Mouse (Mus musculus) neural tube, embryonic 15.5 days (tissue): ENCODE results near the gene Abca8b. TPM values are rescaled to one million over a fixed set of nuclear protein-coding genes. Genes with fewer than 3 reads are reported as not detected.

Source experiments
- ATAC-seq: fragments of 200-750 bp; cut with Nextera tagmentation; 2 replicates; pipeline ENCODE4 v1.8.0; 2017; ENCODE audit warnings: mild to moderate bottlenecking, moderate TSS enrichment, moderate library complexity; ENCODE audit not compliant: low FRiP score
- H3K27ac ChIP-seq: fragments of 300-500 bp; sonication (generic); replicated peaks from 2 replicates; pipeline ENCODE4 v1.5.1; 2015; ENCODE audit warnings: mild to moderate bottlenecking, inconsistent platforms
- H3K27me3 ChIP-seq: fragments of 300-500 bp; sonication (generic); replicated peaks from 2 replicates; pipeline ENCODE4 v1.6.1; 2015; ENCODE audit warnings: inconsistent platforms
- H3K36me3 ChIP-seq: fragments of 300-500 bp; sonication (generic); 2 replicates; pipeline ENCODE4 v1.6.1; 2015; ENCODE audit warnings: inconsistent platforms
- H3K4me1 ChIP-seq: fragments of 300-500 bp; sonication (generic); 2 replicates; pipeline ENCODE4 v1.6.1; 2015; ENCODE audit warnings: inconsistent platforms
- H3K4me2 ChIP-seq: fragments of 300-500 bp; sonication (generic); 2 replicates; pipeline ENCODE4 v1.6.1; 2015; ENCODE audit warnings: inconsistent platforms, mild to moderate bottlenecking, moderate library complexity
- H3K4me3 ChIP-seq: fragments of 300-500 bp; sonication (generic); replicated peaks from 2 replicates; pipeline ENCODE4 v1.5.1; 2015; ENCODE audit warnings: mild to moderate bottlenecking, inconsistent platforms
- H3K9ac ChIP-seq: fragments of 300-500 bp; sonication (generic); replicated peaks from 2 replicates; pipeline ENCODE4 v1.6.1; 2015; ENCODE audit warnings: mild to moderate bottlenecking, inconsistent platforms
- H3K9me3 ChIP-seq: fragments of 300-500 bp; sonication (generic); replicated peaks from 2 replicates; pipeline ENCODE4 v1.6.1; 2016; ENCODE audit warnings: inconsistent platforms
- WGBS: fragments of 180-500 bp; shearing (Covaris S2); methylation state at CpG from one replicate; pipeline ENCODE4 v1.1.7; 2015; ENCODE audit warnings: mixed read lengths; 5-methylcytosine and 5-hydroxymethylcytosine counted together
- polyA plus RNA-seq: library from polyadenylated mRNA; unstranded; fragments of >200 nt; fragmentation: Nextera tagmentation; extraction: Ambion mirVana; gene quantifications from 2 replicates; pipeline ENCODE4 v1.2.1, GENCODE M21; 2015

Abca8b gene
- polyA plus RNA-seq, 1 experiment from 2014 or later = 1.4 TPM

- no peaks in the 10 kb centered on the region for H3K27me3 ChIP-seq
- ATAC-seq = no peak
- no peaks in the 10 kb centered on the region for H3K36me3 ChIP-seq
- no peak overlapping the region for H3K27ac ChIP-seq
- no peaks in the 10 kb centered on the region for H3K9me3 ChIP-seq
- no peak overlapping the region for H3K9ac ChIP-seq
- H3K4me2 ChIP-seq = no peak overlapping the region
- H3K4me3 ChIP-seq = no peak overlapping the region
- WGBS = 79% methylated on average over 2 of the region's 2 CpGs
- H3K4me1 ChIP-seq = no peaks in the 10 kb centered on the region
Measured at GRCm38 (mm10) chr11:109909801-109910200, 85.8 kb downstream of the Abca8b start.

- no peak overlapping the region for H3K4me3 ChIP-seq
- no peak overlapping the region for H3K27ac ChIP-seq
- ATAC-seq = no peak
- no peak overlapping the region for H3K9ac ChIP-seq
- H3K27me3 ChIP-seq = no peaks in the 10 kb centered on the region
- no peaks in the 10 kb centered on the region for H3K9me3 ChIP-seq
- H3K36me3 ChIP-seq = no peaks in the 10 kb centered on the region
- H3K4me1 ChIP-seq = no peaks in the 10 kb centered on the region
- no peak overlapping the region for H3K4me2 ChIP-seq
- 84% methylated on average over 10 of the region's 10 CpGs for WGBS
Measured at GRCm38 (mm10) chr11:109908207-109909031, 87.2 kb downstream of the Abca8b start.

GRCm38 (mm10) chr11:109907508-109907907 is 88.1 kb downstream of the Abca8b start:
- 95% methylated on average over 2 of the region's 2 CpGs for WGBS
- Histone ChIP-seq H3K9ac (no peak overlapping the region), H3K36me3 (no peaks in the 10 kb centered on the region), H3K4me3 (no peak overlapping the region), H3K4me1 (0 out of 2 replicates have a peak, but pooled peaks cover 2% of the 10 kb centered on the region), H3K27me3 (no peaks in the 10 kb centered on the region), H3K9me3 (no peaks in the 10 kb centered on the region), H3K27ac (no peak overlapping the region), H3K4me2 (no peak overlapping the region)
- no peak for ATAC-seq

GRCm38 (mm10) chr11:109902616-109903598 is 92.7 kb downstream of the Abca8b start:
- Histone ChIP-seq H3K27ac (no peak overlapping the region; the same call in 1 of the 2 replicates), H3K4me1 (0 out of 2 replicates have a peak, but pooled peaks cover 2% of the 10 kb centered on the region), H3K9me3 (no peaks in the 10 kb centered on the region), H3K4me2 (no peak overlapping the region), H3K36me3 (no peaks in the 10 kb centered on the region), H3K9ac (no peak overlapping the region), H3K27me3 (no peaks in the 10 kb centered on the region), H3K4me3 (no peak overlapping the region)
- 47% methylated on average over 6 of the region's 6 CpGs for WGBS
- no peak for ATAC-seq

DNA sequence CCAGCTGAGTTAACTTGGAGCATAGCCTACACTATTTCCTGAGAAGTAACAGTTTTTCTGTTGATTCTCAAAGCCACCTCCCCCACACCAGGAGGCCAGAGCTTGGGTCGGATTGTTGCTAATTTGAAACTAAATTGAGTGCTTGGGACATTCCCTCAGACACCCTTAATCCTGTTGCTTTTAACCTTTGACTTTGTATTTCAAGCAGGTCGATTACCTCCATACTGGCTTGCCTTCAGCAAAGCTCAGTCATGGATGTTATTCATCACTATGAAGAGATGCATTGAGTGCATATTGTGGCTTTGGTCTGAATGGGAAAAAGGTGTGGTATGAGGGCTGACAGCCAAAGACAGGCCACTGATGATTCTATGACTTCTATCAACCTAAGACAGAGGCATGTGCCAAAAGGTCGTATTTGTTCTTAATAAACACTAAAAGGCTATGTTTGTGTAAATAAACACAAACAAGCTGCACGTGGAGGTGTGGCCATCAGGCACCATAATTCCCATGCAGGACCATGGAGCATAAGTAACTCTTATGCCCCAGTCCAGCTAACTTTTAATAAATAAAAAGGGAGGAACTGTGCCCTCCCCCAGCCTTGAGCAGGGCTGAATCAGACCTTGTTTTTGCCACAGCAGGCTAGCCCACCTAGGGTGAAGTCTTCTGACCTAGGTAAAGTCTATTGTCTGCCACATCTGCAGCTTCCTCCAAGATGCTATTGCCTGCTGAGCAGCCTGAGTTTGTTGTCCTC is 95.0 kb downstream of the Abca8b start:
- ATAC-seq = no peak
- Histone ChIP-seq H3K4me2 (no peak overlapping the region), H3K36me3 (no peaks in the 10 kb centered on the region), H3K4me3 (no peak overlapping the region), H3K27me3 (no peaks in the 10 kb centered on the region), H3K4me1 (0 out of 2 replicates have a peak, but pooled peaks cover 2% of the 10 kb centered on the region), H3K9ac (no peak overlapping the region), H3K9me3 (no peaks in the 10 kb centered on the region), H3K27ac (no peak overlapping the region)
- WGBS = 55% methylated on average over 4 of the region's 4 CpGs

DNA sequence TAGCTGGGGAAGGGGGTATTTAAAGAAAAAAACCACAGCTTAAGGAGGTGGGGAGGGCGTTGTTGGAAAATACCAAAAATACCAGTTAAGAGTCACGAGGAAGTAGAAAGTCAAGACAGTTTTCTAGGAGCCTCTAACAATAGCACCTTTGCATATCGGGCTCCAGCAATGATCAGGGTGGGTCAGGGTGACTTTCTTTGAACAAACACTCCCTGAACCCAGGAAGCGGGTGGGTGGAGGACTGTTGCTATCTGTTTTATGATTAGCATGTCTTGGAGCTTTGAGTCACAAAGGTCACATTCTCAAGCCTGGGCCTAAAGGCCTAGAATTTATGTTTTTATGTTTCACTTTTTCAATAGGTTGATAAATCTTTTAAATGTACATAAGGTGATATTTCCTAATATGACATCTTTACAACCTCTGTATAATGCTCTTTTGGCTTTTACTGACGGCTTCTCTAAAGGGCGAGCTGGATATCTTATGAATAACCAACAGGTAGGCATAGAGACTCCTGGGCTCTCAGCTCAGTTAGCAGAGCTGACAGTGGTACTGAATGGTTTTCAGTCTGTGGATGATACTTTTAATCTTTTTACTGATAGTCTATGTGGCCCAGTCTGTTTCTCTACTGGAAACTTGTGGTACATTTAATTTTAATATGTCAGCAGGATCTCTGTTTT is 96.7 kb downstream of the Abca8b start:
- WGBS = 89% methylated on average over 6 of the region's 6 CpGs
- Histone ChIP-seq H3K4me1 (0 out of 2 replicates have a peak, but pooled peaks cover 2% of the 10 kb centered on the region), H3K4me3 (no peak overlapping the region), H3K9ac (no peak overlapping the region), H3K9me3 (no peaks in the 10 kb centered on the region), H3K36me3 (no peaks in the 10 kb centered on the region), H3K4me2 (no peak overlapping the region), H3K27me3 (no peaks in the 10 kb centered on the region), H3K27ac (no peak overlapping the region)
- ATAC-seq = no peak

GRCm38 (mm10) chr11:109895952-109896530 is 99.6 kb downstream of the Abca8b start:
- ATAC-seq = no peak
- 58% methylated on average over 6 of the region's 6 CpGs for WGBS
- H3K27me3 ChIP-seq = no peaks in the 10 kb centered on the region
- no peaks in the 10 kb centered on the region for H3K4me1 ChIP-seq
- no peak overlapping the region for H3K4me3 ChIP-seq
- no peaks in the 10 kb centered on the region for H3K9me3 ChIP-seq
- no peak overlapping the region for H3K27ac ChIP-seq
- H3K36me3 ChIP-seq = no peaks in the 10 kb centered on the region
- H3K9ac ChIP-seq = no peak overlapping the region
- H3K4me2 ChIP-seq = no peak overlapping the region

DNA sequence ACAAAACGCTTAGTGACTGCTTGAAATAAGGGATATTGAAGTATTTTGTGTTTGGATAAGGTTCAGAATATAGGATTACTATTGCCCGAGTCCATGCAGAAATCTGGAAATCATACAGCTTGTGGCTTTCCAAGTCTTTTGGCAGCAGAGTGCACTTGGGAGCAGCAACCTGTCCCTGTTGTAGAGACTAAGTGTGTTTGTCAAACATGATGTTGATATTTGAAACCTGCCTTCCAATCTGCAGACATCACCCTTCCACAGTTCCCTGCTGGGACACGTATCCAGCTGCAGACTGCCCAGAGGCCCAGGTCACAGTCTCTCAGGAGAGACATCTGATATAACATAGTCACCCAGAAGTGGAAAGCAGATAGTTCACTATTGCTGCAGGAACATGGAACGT is 100.1 kb downstream of the Abca8b start:
- H3K4me2 ChIP-seq = no peak overlapping the region
- no peak overlapping the region for H3K4me3 ChIP-seq
- 84% methylated on average over 4 of the region's 4 CpGs for WGBS
- no peaks in the 10 kb centered on the region for H3K27me3 ChIP-seq
- no peaks in the 10 kb centered on the region for H3K4me1 ChIP-seq
- H3K9ac ChIP-seq = no peak overlapping the region
- H3K9me3 ChIP-seq = no peaks in the 10 kb centered on the region
- no peaks in the 10 kb centered on the region for H3K36me3 ChIP-seq
- H3K27ac ChIP-seq = no peak overlapping the region
- ATAC-seq = no peak

DNA sequence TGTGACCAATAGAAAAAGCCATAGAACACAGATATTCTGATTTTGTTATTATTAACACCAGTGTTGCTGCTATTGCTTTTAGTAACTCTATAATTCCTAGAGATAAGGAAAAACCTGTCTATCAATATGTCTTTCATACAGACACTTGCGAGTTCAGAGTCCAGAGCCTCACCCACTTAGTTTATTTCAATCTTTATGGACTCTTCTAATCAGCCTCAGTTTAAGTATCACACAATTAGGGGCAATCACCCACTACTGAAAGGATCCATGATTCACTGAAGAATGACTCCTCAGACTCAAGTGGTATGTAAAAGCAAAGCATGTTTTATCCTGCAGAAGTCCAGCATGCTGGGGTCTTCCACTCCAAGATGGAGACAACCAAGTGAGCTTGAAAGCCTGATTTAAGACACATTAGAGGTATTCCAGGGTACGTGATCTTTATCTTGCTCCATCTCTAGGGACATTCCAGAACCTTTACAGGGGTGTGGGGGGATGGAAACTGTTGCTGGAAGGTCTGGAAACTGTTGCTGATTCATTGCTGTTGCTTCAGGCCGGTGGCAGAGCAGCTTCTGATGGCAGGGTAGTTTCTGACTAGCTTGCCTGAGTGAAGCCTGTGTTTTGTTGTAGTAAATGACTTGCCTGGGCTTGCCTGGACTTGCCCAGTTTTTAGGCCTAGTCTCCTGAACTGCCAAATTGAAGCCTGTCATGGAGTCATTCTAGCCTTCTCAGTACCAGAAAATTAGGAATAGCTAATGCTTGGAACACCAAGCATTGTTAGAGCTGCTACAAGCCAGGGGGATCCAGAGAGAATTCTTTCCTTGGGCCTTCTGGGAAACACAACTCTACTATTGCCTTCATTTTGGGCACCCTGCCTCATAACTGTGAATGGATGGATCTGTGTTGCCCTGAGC is 101.5 kb downstream of the Abca8b start:
- ATAC-seq = no peak
- no peak overlapping the region for H3K4me3 ChIP-seq
- H3K4me2 ChIP-seq = no peak overlapping the region
- no peaks in the 10 kb centered on the region for H3K36me3 ChIP-seq
- H3K27ac ChIP-seq = no peak overlapping the region
- no peaks in the 10 kb centered on the region for H3K27me3 ChIP-seq
- H3K9ac ChIP-seq = no peak overlapping the region
- no peaks in the 10 kb centered on the region for H3K4me1 ChIP-seq
- H3K9me3 ChIP-seq = no peaks in the 10 kb centered on the region
- WGBS = 87% methylated on average over 3 of the region's 3 CpGs

DNA sequence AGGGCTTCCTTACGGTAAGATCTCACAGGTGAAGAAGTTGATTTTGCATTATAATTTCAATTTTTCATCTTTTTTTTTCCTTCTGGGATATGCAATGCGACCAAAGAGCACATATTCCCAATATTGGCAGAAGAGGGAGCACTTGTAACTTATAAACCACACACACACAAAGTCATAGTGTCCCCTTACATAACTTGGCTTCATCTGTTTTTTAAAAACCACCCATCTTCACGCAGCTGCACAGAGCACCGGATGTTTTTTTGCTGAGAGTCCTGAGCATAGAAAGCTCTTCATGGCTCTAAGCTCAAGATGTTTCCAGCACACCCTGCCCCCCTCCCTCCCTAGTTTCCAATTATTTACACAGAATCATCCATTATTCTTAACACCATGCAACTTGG is 103.7 kb downstream of the Abca8b start:
- 79% methylated on average over 4 of the region's 4 CpGs for WGBS
- ATAC-seq = no peak

More for the DNA sequence above, 103.7 kb downstream of the Abca8b start:
- Histone ChIP-seq H3K27me3 (no peaks in the 10 kb centered on the region), H3K9ac (no peak overlapping the region), H3K27ac (no peak overlapping the region), H3K4me1 (no peaks in the 10 kb centered on the region), H3K4me3 (no peak overlapping the region), H3K9me3 (no peaks in the 10 kb centered on the region), H3K36me3 (no peaks in the 10 kb centered on the region), H3K4me2 (no peak overlapping the region)
